ENCODE assay signal across 18 mouse cellular contexts in the genomic region with DNA sequence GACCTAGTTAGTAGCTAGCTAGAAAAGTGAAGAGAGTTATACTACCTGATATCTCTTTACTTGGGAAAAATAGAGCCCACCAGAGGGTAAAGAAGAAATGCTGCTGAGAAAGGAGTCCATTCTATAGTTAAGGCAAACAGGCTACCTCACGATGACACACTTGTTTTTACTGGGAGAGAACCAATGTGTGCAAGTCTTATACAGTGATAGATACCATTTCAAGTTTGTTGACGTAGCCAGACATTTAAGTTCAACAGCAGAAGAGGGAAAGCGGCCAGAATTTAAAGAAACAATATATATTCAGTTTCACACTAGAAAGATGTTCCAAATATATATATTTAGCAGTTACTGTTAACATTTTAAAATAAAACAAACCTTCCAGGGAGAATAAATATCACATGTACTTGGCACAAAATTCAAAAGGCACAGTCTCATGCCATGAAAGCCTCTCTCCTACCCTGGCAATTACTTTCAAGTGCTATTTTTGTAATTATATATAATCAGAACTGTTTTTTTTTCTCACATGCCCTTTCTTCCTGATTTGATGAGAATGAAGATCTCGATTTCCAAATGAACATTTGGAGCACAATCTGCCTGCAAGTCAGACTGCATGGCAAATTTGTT. TPM values are rescaled to one million over a fixed set of nuclear protein-coding genes. Genes with fewer than 3 reads are reported as not detected.
DNase-seq lines count a peak whose midpoint lies in the region; ATAC-seq and TF ChIP-seq lines count a peak whose summit lies in the region.
"Had no signal": no experiment of that assay in that cellular context is flagged by ENCODE, and none has a peak within 500 bp of the region (broad histone marks: within the 10 kb centered on the region; RNA-seq: fewer than 3 reads in every experiment).

No protein-coding gene starts in this region.

- H3K4me3 ChIP-seq in forebrain, embryonic 15.5 days: no peak overlapping the region
- H3K4me3 ChIP-seq in forebrain, embryonic 10.5 days: no peak overlapping the region
- no peak overlapping the region for H3K4me3 ChIP-seq in stomach, embryonic 14.5 days (ENCODE audit: low read depth, low read length)
- H3K4me3 ChIP-seq in stomach, postnatal 0 days (ENCODE audit: low read depth, low read length): no peak overlapping the region
- no peak overlapping the region for H3K4me3 ChIP-seq in forebrain, postnatal 0 days (ENCODE audit: low read depth, low read length)
- H3K4me3 ChIP-seq: embryonic facial prominence, embryonic 13.5 days; heart, embryonic 13.5 days; hindbrain, embryonic 15.5 days had no signal

- no peak for DNase-seq in forebrain, embryonic 10.5 days (ENCODE audit: extremely low spot score, low spot score)
- no peak for DNase-seq in stomach, postnatal 0 days (ENCODE audit: low spot score)
- peak; percentile 41 for DNase-seq in forebrain, postnatal 0 days
- no peak for DNase-seq in kidney, adult 9 months
- DNase-seq: adrenal gland, adult 2 months; adrenal gland, postnatal 25 days; cerebellum, adult 11 months; cerebellum, adult 8-10 months; cerebellum, postnatal 14 days; gastrocnemius, postnatal 36 days; heart, adult 11 months; heart, postnatal 36 days; kidney, adult 11 months had no signal

- H3K27ac ChIP-seq in forebrain, embryonic 15.5 days (replicated peaks): no peak overlapping the region; the same call in 1 of the 2 replicates
- H3K27ac ChIP-seq in forebrain, embryonic 10.5 days: no peak overlapping the region
- H3K27ac ChIP-seq in stomach, embryonic 14.5 days (ENCODE audit: low read length): no peak overlapping the region
- no peak overlapping the region for H3K27ac ChIP-seq in stomach, postnatal 0 days (replicated peaks)
- H3K27ac ChIP-seq in forebrain, postnatal 0 days (ENCODE audit: low read depth, low read length): no peak overlapping the region
- H3K27ac ChIP-seq: embryonic facial prominence, embryonic 13.5 days; heart, embryonic 13.5 days; hindbrain, embryonic 15.5 days had no signal

- no peak overlapping the region for H3K4me2 ChIP-seq in forebrain, embryonic 15.5 days (replicated peaks)
- no peak overlapping the region for H3K4me2 ChIP-seq in stomach, embryonic 14.5 days (replicated peaks; ENCODE audit: low read depth, low read length)
- H3K4me2 ChIP-seq in stomach, postnatal 0 days (replicated peaks; ENCODE audit: low read depth): no peak overlapping the region
- H3K4me2 ChIP-seq in forebrain, postnatal 0 days (ENCODE audit: low read depth): no peak overlapping the region
- H3K4me2 ChIP-seq: embryonic facial prominence, embryonic 13.5 days; heart, embryonic 13.5 days; hindbrain, embryonic 15.5 days had no signal

- no peak for TF ChIP-seq CTCF in stomach, postnatal 0 days (IDR thresholded peaks at IDR 0.05; ENCODE audit: low read depth)
- TF ChIP-seq CTCF in forebrain, postnatal 0 days (IDR thresholded peaks at IDR 0.05; ENCODE audit: low read depth): no peak

- H3K27me3 ChIP-seq in forebrain, embryonic 15.5 days: no peaks in the 10 kb centered on the region
- no peaks in the 10 kb centered on the region for H3K27me3 ChIP-seq in forebrain, embryonic 10.5 days (ENCODE audit: poor library complexity, severe bottlenecking)
- H3K27me3 ChIP-seq in stomach, embryonic 14.5 days (ENCODE audit: control insufficient read depth, insufficient read depth, low read length): no peaks in the 10 kb centered on the region
- H3K27me3 ChIP-seq in stomach, postnatal 0 days (ENCODE audit: control insufficient read depth, insufficient read depth, low read length): no peaks in the 10 kb centered on the region
- no peaks in the 10 kb centered on the region for H3K27me3 ChIP-seq in forebrain, postnatal 0 days (ENCODE audit: insufficient read depth, low read length)
- H3K27me3 ChIP-seq: embryonic facial prominence, embryonic 13.5 days; heart, embryonic 13.5 days; hindbrain, embryonic 15.5 days had no signal

- 0 out of 2 replicates have a peak, but pooled peaks cover 6% of the 10 kb centered on the region for H3K4me1 ChIP-seq in forebrain, embryonic 15.5 days
- no peaks in the 10 kb centered on the region for H3K4me1 ChIP-seq in forebrain, embryonic 10.5 days
- H3K4me1 ChIP-seq in stomach, embryonic 14.5 days (ENCODE audit: control insufficient read depth, insufficient read depth, low read length): no peaks in the 10 kb centered on the region
- no peaks in the 10 kb centered on the region for H3K4me1 ChIP-seq in stomach, postnatal 0 days (replicated peaks; ENCODE audit: control insufficient read depth, insufficient read depth)
- 0 out of 2 replicates have a peak, but pooled peaks cover 8% of the 10 kb centered on the region for H3K4me1 ChIP-seq in forebrain, postnatal 0 days (ENCODE audit: insufficient read depth)
- H3K4me1 ChIP-seq: embryonic facial prominence, embryonic 13.5 days; heart, embryonic 13.5 days; hindbrain, embryonic 15.5 days had no signal

- no peak overlapping the region for H3K9ac ChIP-seq in forebrain, embryonic 15.5 days (replicated peaks)
- H3K9ac ChIP-seq in stomach, embryonic 14.5 days (replicated peaks; ENCODE audit: low read depth, low read length): no peak overlapping the region
- H3K9ac ChIP-seq in stomach, postnatal 0 days (ENCODE audit: low read length): no peak overlapping the region
- no peak overlapping the region for H3K9ac ChIP-seq in forebrain, postnatal 0 days
- H3K9ac ChIP-seq: embryonic facial prominence, embryonic 13.5 days; heart, embryonic 13.5 days; hindbrain, embryonic 15.5 days had no signal

- no peaks in the 10 kb centered on the region for H3K36me3 ChIP-seq in forebrain, embryonic 15.5 days
- H3K36me3 ChIP-seq in forebrain, embryonic 10.5 days (replicated peaks): no peaks in the 10 kb centered on the region
- H3K36me3 ChIP-seq in stomach, embryonic 14.5 days (ENCODE audit: control insufficient read depth, insufficient read depth, low read length): no peaks in the 10 kb centered on the region
- H3K36me3 ChIP-seq in stomach, postnatal 0 days (ENCODE audit: control insufficient read depth, insufficient read depth, low read length): no peaks in the 10 kb centered on the region
- no peaks in the 10 kb centered on the region for H3K36me3 ChIP-seq in forebrain, postnatal 0 days (ENCODE audit: insufficient read depth)
- H3K36me3 ChIP-seq: embryonic facial prominence, embryonic 13.5 days; heart, embryonic 13.5 days; hindbrain, embryonic 15.5 days had no signal

- TF ChIP-seq EP300 in stomach, postnatal 0 days (optimal IDR thresholded peaks at IDR 0.05): no peak

- WGBS in forebrain, embryonic 15.5 days: 62% methylated on average over 4 of the region's 4 CpGs
- 88% methylated on average over 4 of the region's 4 CpGs for WGBS in forebrain, embryonic 10.5 days
- 58% methylated on average over 4 of the region's 4 CpGs for WGBS in stomach, embryonic 14.5 days
- WGBS in stomach, postnatal 0 days: 43% methylated on average over 4 of the region's 4 CpGs
- WGBS in forebrain, postnatal 0 days: 52% methylated on average over 4 of the region's 4 CpGs

- 0 out of 2 replicates have a peak, but pooled peaks cover 4% of the 10 kb centered on the region for H3K9me3 ChIP-seq in forebrain, embryonic 15.5 days
- 0 out of 2 replicates have a peak, but pooled peaks cover 2% of the 10 kb centered on the region for H3K9me3 ChIP-seq in forebrain, embryonic 10.5 days
- H3K9me3 ChIP-seq in stomach, embryonic 14.5 days (ENCODE audit: control insufficient read depth, low read depth, low read length): no peaks in the 10 kb centered on the region; the same call in 1 of the 2 replicates
- no peaks in the 10 kb centered on the region for H3K9me3 ChIP-seq in stomach, postnatal 0 days (ENCODE audit: control insufficient read depth, low read length)
- H3K9me3 ChIP-seq in forebrain, postnatal 0 days (ENCODE audit: low read length): no peaks in the 10 kb centered on the region
- H3K9me3 ChIP-seq: embryonic facial prominence, embryonic 13.5 days; hindbrain, embryonic 15.5 days had no signal

- ATAC-seq in forebrain, embryonic 15.5 days (replicated peaks): peak; percentile 26; the same call in 1 of the 2 replicates
- ATAC-seq in stomach, embryonic 14.5 days (ENCODE audit: insufficient number of reproducible peaks, insufficient read depth, low FRiP score, low read depth): 0 out of 2 replicates have a peak, but pooled peaks have one; percentile 20
- no peak for ATAC-seq in stomach, postnatal 0 days (ENCODE audit: low FRiP score, low TSS enrichment)
- ATAC-seq in forebrain, postnatal 0 days: peak; percentile 70

RNA-seq across cellular contexts. Expression of a gene that starts 40.2 kb away (rescaled TPM):
- polyA plus RNA-seq in forebrain, embryonic 15.5 days (2015; fragmentation: Nextera tagmentation; extraction: Ambion mirVana): 28.1 and 30.4 TPM in 2 replicates
- 9.2 and 9.8 TPM in 2 replicates for polyA plus RNA-seq in forebrain, embryonic 10.5 days (2016; fragmentation: Nextera tagmentation; extraction: Ambion mirVana)
- 25.9 and 26.9 TPM in 2 replicates for polyA plus RNA-seq in stomach, embryonic 14.5 days (2014; fragmentation: Nextera tagmentation; extraction: Ambion mirVana)
- 4.5 and 5.4 TPM in 2 replicates for polyA plus RNA-seq in stomach, postnatal 0 days (2015; fragmentation: Nextera tagmentation; extraction: Ambion mirVana)
- total RNA-seq in forebrain, postnatal 0 days (2014; rRNA removed): 53.9 and 87.2 TPM in 2 replicates
- 9.1 and 18.2 TPM in 2 replicates for polyA plus RNA-seq in forebrain, postnatal 0 days (2015; fragmentation: Nextera tagmentation; extraction: Ambion mirVana)
